Mouse (Mus musculus): Measurements from ENCODE around the gene Srp68.
"Not testable (repeated sequence)": the region's sequence is repeated elsewhere in the genome, so short reads cannot be mapped to it uniquely, and the experiment has no call there.

Gene Srp68

GRCm38 (mm10) chr11:116282912-116283521, 9.0 kb upstream of the Srp68 start:
- DNase-seq: peak in 1 of 2 experiments; percentile 18

GRCm38 (mm10) chr11:116282089-116282488, 8.1 kb upstream of the Srp68 start:
- DNase-seq: no peak

- DNase-seq: no peak
Observed at GRCm38 (mm10) chr11:116281671-116282070, 7.7 kb upstream of the Srp68 start.

GRCm38 (mm10) chr11:116280751-116281663, 7.0 kb upstream of the Srp68 start, which contains the start of gene Galr2:
TSS of gene Galr2 (plus strand) at chr11:116280939.
- peak in 1 of 2 experiments; percentile 29 for DNase-seq

GRCm38 (mm10) chr11:116277184-116277583, 3.2 kb upstream of the Srp68 start:
- DNase-seq: not testable (repeated sequence)

- DNase-seq: no peak
Observed at GRCm38 (mm10) chr11:116273469-116274044, 460 bp downstream of the Srp68 start.

GRCm38 (mm10) chr11:116272589-116273468, 1.2 kb downstream of the Srp68 start:
- no peak for DNase-seq

- DNase-seq: no peak
Observed at GRCm38 (mm10) chr11:116269560-116269959, 4.5 kb downstream of the Srp68 start.

GRCm38 (mm10) chr11:116268313-116268712, 5.7 kb downstream of the Srp68 start:
- DNase-seq: no peak

GRCm38 (mm10) chr11:116267637-116268036, 6.4 kb downstream of the Srp68 start:
- no peak for DNase-seq

- no peak for DNase-seq
Observed at GRCm38 (mm10) chr11:116265850-116266249, 8.2 kb downstream of the Srp68 start.

GRCm38 (mm10) chr11:116265352-116265751, 8.7 kb downstream of the Srp68 start:
- DNase-seq: no peak

- DNase-seq: no peak
Observed at GRCm38 (mm10) chr11:116260259-116260658, 13.8 kb downstream of the Srp68 start.

- no peak for DNase-seq
Observed at GRCm38 (mm10) chr11:116259461-116259860, 14.6 kb downstream of the Srp68 start.

GRCm38 (mm10) chr11:116255982-116256675, 17.9 kb downstream of the Srp68 start:
- DNase-seq: no peak

- DNase-seq: no peak
Observed at GRCm38 (mm10) chr11:116255090-116255981, 18.7 kb downstream of the Srp68 start.

- no peak for DNase-seq
Observed at GRCm38 (mm10) chr11:116254627-116255026, 19.4 kb downstream of the Srp68 start.

- no peak for DNase-seq
Observed at GRCm38 (mm10) chr11:116253076-116253600, 20.9 kb downstream of the Srp68 start.

GRCm38 (mm10) chr11:116250898-116251297, 23.1 kb downstream of the Srp68 start:
- DNase-seq: no peak

- DNase-seq: no peak
Observed at GRCm38 (mm10) chr11:116247502-116248222, 26.4 kb downstream of the Srp68 start.

Measured in cerebellum, postnatal 14 days (tissue).